Mouse (Mus musculus): Measurements from ENCODE around the gene Ldlrad3. TPM values are rescaled to one million over a fixed set of nuclear protein-coding genes. Genes with fewer than 3 reads are reported as not detected.

Ldlrad3 gene
- total and polyA plus RNA-seq, 3 experiments, result 3.3 to 4.8 (median 3.8) TPM

GRCm38 (mm10) chr2:101998911-101999572 is 187.1 kb downstream of the Ldlrad3 start:
- intact Hi-C loops (cut with DNase I), result no loop called here
- Histone ChIP-seq H3K27me3 (ENCODE audit: control insufficient read depth, insufficient read depth, low read length) (no peaks in the 10 kb centered on the region), H3K9ac (ENCODE audit: low read depth, low read length) (no peak overlapping the region), H3K27ac (no peak overlapping the region), H3K79me2 (replicated peaks; ENCODE audit: control insufficient read depth, insufficient read depth, low read length) (no peaks in the 10 kb centered on the region), H3K36me3 (ENCODE audit: control insufficient read depth, insufficient read depth, low read length) (no peaks in the 10 kb centered on the region), H3K4me1 (ENCODE audit: control insufficient read depth, insufficient read depth, low read length) (peaks cover 11% of the 10 kb centered on the region), H3K4me3 (no peak overlapping the region)
- no peak for DNase-seq
- TF ChIP-seq CTCF (IDR thresholded peaks at IDR 0.05) (no peak), POLR2A (IDR thresholded peaks at IDR 0.05; ENCODE audit: insufficient read depth, low read depth, low read length) (no peak), EP300 (IDR thresholded peaks at IDR 0.05; ENCODE audit: insufficient read depth, low read depth, low read length) (no peak)
- WGBS, result 78% methylated on average over 11 of the region's 11 CpGs

GRCm38 (mm10) chr2:101997013-101997412 is 189.2 kb downstream of the Ldlrad3 start:
- H3K4me3 ChIP-seq, result no peak overlapping the region
- 91% methylated on average over 11 of the region's 11 CpGs for WGBS
- no peaks in the 10 kb centered on the region for H3K27me3 ChIP-seq (ENCODE audit: control insufficient read depth, insufficient read depth, low read length)
- no peaks in the 10 kb centered on the region for H3K79me2 ChIP-seq (replicated peaks; ENCODE audit: control insufficient read depth, insufficient read depth, low read length)
- peaks cover 2% of the 10 kb centered on the region for H3K4me1 ChIP-seq (ENCODE audit: control insufficient read depth, insufficient read depth, low read length)
- no peak for DNase-seq
- H3K36me3 ChIP-seq (ENCODE audit: control insufficient read depth, insufficient read depth, low read length), result no peaks in the 10 kb centered on the region
- intact Hi-C loops (cut with DNase I), result no loop called here
- H3K27ac ChIP-seq, result no peak overlapping the region
- no peak overlapping the region for H3K9ac ChIP-seq (ENCODE audit: low read depth, low read length)
- TF ChIP-seq CTCF (IDR thresholded peaks at IDR 0.05) (no peak), EP300 (IDR thresholded peaks at IDR 0.05; ENCODE audit: insufficient read depth, low read depth, low read length) (no peak), POLR2A (IDR thresholded peaks at IDR 0.05; ENCODE audit: insufficient read depth, low read depth, low read length) (no peak)

GRCm38 (mm10) chr2:101992574-101993310 is 193.4 kb downstream of the Ldlrad3 start:
- DNase-seq, result no peak
- Histone ChIP-seq H3K4me3 (no peak overlapping the region), H3K27me3 (ENCODE audit: control insufficient read depth, insufficient read depth, low read length) (no peaks in the 10 kb centered on the region), H3K27ac (no peak overlapping the region), H3K9ac (ENCODE audit: low read depth, low read length) (no peak overlapping the region), H3K4me1 (ENCODE audit: control insufficient read depth, insufficient read depth, low read length) (peaks cover 3% of the 10 kb centered on the region), H3K79me2 (replicated peaks; ENCODE audit: control insufficient read depth, insufficient read depth, low read length) (no peaks in the 10 kb centered on the region), H3K36me3 (ENCODE audit: control insufficient read depth, insufficient read depth, low read length) (no peaks in the 10 kb centered on the region)
- TF ChIP-seq CTCF (IDR thresholded peaks at IDR 0.05), result no peak
- no peak for TF ChIP-seq EP300 (IDR thresholded peaks at IDR 0.05; ENCODE audit: insufficient read depth, low read depth, low read length)
- TF ChIP-seq POLR2A (IDR thresholded peaks at IDR 0.05; ENCODE audit: insufficient read depth, low read depth, low read length), result no peak
- WGBS, result 84% methylated on average over 9 of the region's 9 CpGs
- intact Hi-C loops (cut with DNase I), result no loop called here

GRCm38 (mm10) chr2:101991726-101992125 is 194.5 kb downstream of the Ldlrad3 start:
- intact Hi-C loops (cut with DNase I), result no loop called here
- 70% methylated on average over 2 of the region's 2 CpGs for WGBS
- no peak overlapping the region for H3K4me3 ChIP-seq
- no peak overlapping the region for H3K9ac ChIP-seq (ENCODE audit: low read depth, low read length)
- TF ChIP-seq EP300 (IDR thresholded peaks at IDR 0.05; ENCODE audit: insufficient read depth, low read depth, low read length) (no peak), CTCF (IDR thresholded peaks at IDR 0.05) (no peak), POLR2A (IDR thresholded peaks at IDR 0.05; ENCODE audit: insufficient read depth, low read depth, low read length) (no peak)
- no peak overlapping the region for H3K27ac ChIP-seq
- H3K27me3 ChIP-seq (ENCODE audit: control insufficient read depth, insufficient read depth, low read length), result no peaks in the 10 kb centered on the region
- H3K79me2 ChIP-seq (replicated peaks; ENCODE audit: control insufficient read depth, insufficient read depth, low read length), result no peaks in the 10 kb centered on the region
- H3K4me1 ChIP-seq (ENCODE audit: control insufficient read depth, insufficient read depth, low read length), result peaks cover 3% of the 10 kb centered on the region
- no peaks in the 10 kb centered on the region for H3K36me3 ChIP-seq (ENCODE audit: control insufficient read depth, insufficient read depth, low read length)
- DNase-seq, result no peak

- no peak overlapping the region for H3K9ac ChIP-seq (ENCODE audit: low read depth, low read length)
- H3K36me3 ChIP-seq (ENCODE audit: control insufficient read depth, insufficient read depth, low read length), result no peaks in the 10 kb centered on the region
- TF ChIP-seq POLR2A (IDR thresholded peaks at IDR 0.05; ENCODE audit: insufficient read depth, low read depth, low read length) (no peak), EP300 (IDR thresholded peaks at IDR 0.05; ENCODE audit: insufficient read depth, low read depth, low read length) (no peak)
- H3K27me3 ChIP-seq (ENCODE audit: control insufficient read depth, insufficient read depth, low read length), result no peaks in the 10 kb centered on the region
- intact Hi-C loops (cut with DNase I), result no loop called here
- WGBS, result 79% methylated on average over 3 of the region's 3 CpGs
- DNase-seq, result no peak
- H3K27ac ChIP-seq, result no peak overlapping the region
- no peaks in the 10 kb centered on the region for H3K79me2 ChIP-seq (replicated peaks; ENCODE audit: control insufficient read depth, insufficient read depth, low read length)
- H3K4me3 ChIP-seq, result no peak overlapping the region
- peaks cover 1% of the 10 kb centered on the region for H3K4me1 ChIP-seq (ENCODE audit: control insufficient read depth, insufficient read depth, low read length)
These were observed 199.7 kb downstream of the Ldlrad3 start for GRCm38 (mm10) chr2:101986344-101987087.
